33 mouse cellular contexts compared by ENCODE assay signal in the genomic region with DNA sequence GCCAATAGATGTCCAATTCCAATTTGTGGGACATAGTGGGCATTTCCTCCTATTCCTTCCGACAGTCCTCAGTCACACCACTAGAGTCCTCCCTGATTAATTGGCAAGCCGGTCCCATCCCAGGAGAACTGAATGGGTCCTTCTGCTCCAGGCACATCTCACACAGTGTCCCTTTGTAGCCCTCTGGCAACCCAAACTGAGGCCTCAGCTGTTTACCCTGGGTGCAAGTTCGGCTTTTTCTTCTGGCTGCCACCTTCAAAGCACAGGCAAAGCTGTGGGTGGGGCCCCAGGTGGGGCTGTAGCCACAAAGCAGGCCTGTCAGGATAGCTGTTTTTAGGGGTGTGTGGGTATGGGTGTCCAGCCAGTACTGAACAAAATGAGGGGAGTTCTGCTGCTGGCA. TPM values are rescaled to one million over a fixed set of nuclear protein-coding genes. Genes with fewer than 3 reads are reported as not detected.
"Had no signal": no experiment of that assay in that cellular context is flagged by ENCODE, and none has a peak within 500 bp of the region (broad histone marks: within the 10 kb centered on the region; RNA-seq: fewer than 3 reads in every experiment).

No protein-coding gene starts in this region.

- H3K27ac ChIP-seq: embryonic facial prominence, embryonic 10.5 days; embryonic facial prominence, embryonic 12.5 days; embryonic facial prominence, embryonic 13.5 days; embryonic facial prominence, embryonic 15.5 days; forebrain, embryonic 10.5 days; forebrain, embryonic 12.5 days; forebrain, embryonic 13.5 days; forebrain, embryonic 15.5 days; gastrocnemius, adult 2 months; heart, adult 2 months had no signal

- H3K4me1 ChIP-seq: embryonic facial prominence, embryonic 12.5 days; forebrain, embryonic 13.5 days had no signal

- H3K9me3 ChIP-seq: embryonic facial prominence, embryonic 10.5 days; embryonic facial prominence, embryonic 12.5 days; embryonic facial prominence, embryonic 13.5 days; embryonic facial prominence, embryonic 15.5 days; forebrain, embryonic 10.5 days; forebrain, embryonic 12.5 days; forebrain, embryonic 13.5 days; forebrain, embryonic 15.5 days had no signal

- H3K36me3 ChIP-seq: embryonic facial prominence, embryonic 10.5 days; embryonic facial prominence, embryonic 12.5 days; embryonic facial prominence, embryonic 13.5 days; embryonic facial prominence, embryonic 15.5 days; forebrain, embryonic 10.5 days; forebrain, embryonic 12.5 days; forebrain, embryonic 15.5 days had no signal

- H3K27me3 ChIP-seq: embryonic facial prominence, embryonic 15.5 days; forebrain, embryonic 12.5 days; forebrain, embryonic 13.5 days; forebrain, embryonic 15.5 days had no signal

- H3K4me3 ChIP-seq: embryonic facial prominence, embryonic 10.5 days; embryonic facial prominence, embryonic 12.5 days; embryonic facial prominence, embryonic 13.5 days; embryonic facial prominence, embryonic 15.5 days; erythroblast, embryonic 14.5 days; forebrain, embryonic 10.5 days; forebrain, embryonic 12.5 days; forebrain, embryonic 13.5 days; forebrain, embryonic 15.5 days; gastrocnemius, adult 2 months; heart, adult 2 months had no signal

- DNase-seq: cerebellum, adult 2 months; cerebellum, adult 8-10 months; cerebellum, adult 9-10 months; cerebellum, adult 9-11 months; cerebellum, postnatal 14 days; cerebellum, postnatal 25 days; cerebellum, postnatal 36 days; embryo, embryonic 11 days; forebrain, postnatal 0 days; gastrocnemius, adult 2 months; gastrocnemius, postnatal 10 days; gastrocnemius, postnatal 14 days; gastrocnemius, postnatal 25 days; gastrocnemius, postnatal 36 days; heart, adult 18-20 months; heart, adult 2 months had no signal

RNA-seq across cellular contexts. Expression of a gene that starts 52.3 kb away (rescaled TPM):
- total RNA-seq: forebrain, postnatal 0 days; gastrocnemius, adult 18-20 months; gastrocnemius, adult 2 months; gastrocnemius, adult 8-10 months; gastrocnemius, postnatal 10 days; gastrocnemius, postnatal 14 days; gastrocnemius, postnatal 25 days; gastrocnemius, postnatal 36 days; gastrocnemius, postnatal 4 days; granulocyte monocyte progenitor cell, adult 5-6 weeks; heart, adult 18-20 months; heart, adult 2 months had no signal
- polyA plus RNA-seq: cerebellum, adult 2 months; embryonic facial prominence, embryonic 11.5 days; embryonic facial prominence, embryonic 13.5 days; embryonic facial prominence, embryonic 14.5 days; embryonic facial prominence, embryonic 15.5 days; erythroblast, embryonic 14.5 days; forebrain, embryonic 11.5 days; forebrain, embryonic 14.5 days; forebrain, postnatal 0 days; heart, adult 2 months had no signal
